Mouse (Mus musculus) skeletal muscle tissue, adult 2 months (tissue): ENCODE data around the gene Dapl1.

ENCODE experiments used
- DNase-seq: peaks from one replicate; pipeline ENCODE4 v3.0.0-alpha.2; 2012; ENCODE audit warnings: low read depth, low spot score

The Dapl1 gene

GRCm38 (mm10) chr2:59533971-59534748 is 49.7 kb downstream of the Dapl1 start:
- DNase-seq = no peak

- DNase-seq = no peak
Observed at GRCm38 (mm10) chr2:59536958-59537357, 52.5 kb downstream of the Dapl1 start.

- no peak for DNase-seq
Observed at GRCm38 (mm10) chr2:59538031-59538430, 53.6 kb downstream of the Dapl1 start.

- DNase-seq = no peak
Observed at GRCm38 (mm10) chr2:59539796-59540195, 55.3 kb downstream of the Dapl1 start.

- peak; percentile 65 for DNase-seq
Observed at GRCm38 (mm10) chr2:59541121-59541887, 56.9 kb downstream of the Dapl1 start.

- no peak for DNase-seq
Observed at GRCm38 (mm10) chr2:59543543-59544065, 59.2 kb downstream of the Dapl1 start.

GRCm38 (mm10) chr2:59544237-59544909 is 59.9 kb downstream of the Dapl1 start:
- no peak for DNase-seq

- DNase-seq = no peak
Observed at GRCm38 (mm10) chr2:59545001-59545400, 60.5 kb downstream of the Dapl1 start.

- DNase-seq = no peak
Observed at GRCm38 (mm10) chr2:59547369-59548099, 63.1 kb downstream of the Dapl1 start.

- no peak for DNase-seq
Observed at GRCm38 (mm10) chr2:59552784-59553183, 68.3 kb downstream of the Dapl1 start.

GRCm38 (mm10) chr2:59554373-59554940 is 70.0 kb downstream of the Dapl1 start:
- no peak for DNase-seq
